Mouse (Mus musculus): Measurements from ENCODE around the gene Tgfbr3l.
A peak's percentile ranks its signal among the peaks of the same experiment; 100 is the strongest.
"Not testable (repeated sequence)": the region's sequence is repeated elsewhere in the genome, so short reads cannot be mapped to it uniquely, and the experiment has no call there.

Tgfbr3l gene

GRCm38 (mm10) chr8:4237814-4238433 is 10.1 kb upstream of the Tgfbr3l start:
- DNase-seq (ENCODE audit: low spot score): no peak

GRCm38 (mm10) chr8:4238434-4239192 is 9.4 kb upstream of the Tgfbr3l start, which contains the start of the genes Map2k7 and Gm49320:
TSS of gene Map2k7 (plus strand) at chr8:4238740.
TSS of gene Gm49320 (plus strand) at chr8:4238865.
- peak; percentile 99 for DNase-seq (ENCODE audit: low spot score)

GRCm38 (mm10) chr8:4239193-4239890 is 8.7 kb upstream of the Tgfbr3l start:
- DNase-seq (ENCODE audit: low spot score): no peak

GRCm38 (mm10) chr8:4245061-4245460 is 3.0 kb upstream of the Tgfbr3l start:
- no peak for DNase-seq (ENCODE audit: low spot score)

GRCm38 (mm10) chr8:4245737-4246136 is 2.3 kb upstream of the Tgfbr3l start:
- DNase-seq (ENCODE audit: low spot score): no peak

- no peak for DNase-seq (ENCODE audit: low spot score)
Measured at GRCm38 (mm10) chr8:4247241-4247640, 773 bp upstream of the Tgfbr3l start.

GRCm38 (mm10) chr8:4249213-4249612 is 1.2 kb downstream of the Tgfbr3l start:
- DNase-seq (ENCODE audit: low spot score): no peak

- DNase-seq (ENCODE audit: low spot score): peak; percentile 69
Measured at GRCm38 (mm10) chr8:4250306-4250970, 2.4 kb downstream of the Tgfbr3l start.

GRCm38 (mm10) chr8:4252116-4252760 is 4.2 kb downstream of the Tgfbr3l start:
- no peak for DNase-seq (ENCODE audit: low spot score)

GRCm38 (mm10) chr8:4252934-4253841 is 5.2 kb downstream of the Tgfbr3l start, which contains the start of gene Snapc2:
TSS of gene Snapc2 (plus strand) at chr8:4253080.
- peak; percentile 85 for DNase-seq (ENCODE audit: low spot score)

GRCm38 (mm10) chr8:4254001-4254400 is 6.0 kb downstream of the Tgfbr3l start:
- peak; percentile 66 for DNase-seq (ENCODE audit: low spot score)

GRCm38 (mm10) chr8:4255471-4255870 is 7.5 kb downstream of the Tgfbr3l start:
- DNase-seq (ENCODE audit: low spot score): not testable (repeated sequence)

GRCm38 (mm10) chr8:4256911-4257310 is 8.9 kb downstream of the Tgfbr3l start:
- no peak for DNase-seq (ENCODE audit: low spot score)

GRCm38 (mm10) chr8:4257350-4257749 is 9.3 kb downstream of the Tgfbr3l start:
- DNase-seq (ENCODE audit: low spot score): no peak

- no peak for DNase-seq (ENCODE audit: low spot score)
Measured at GRCm38 (mm10) chr8:4258233-4258632, 10.2 kb downstream of the Tgfbr3l start.

- no peak for DNase-seq (ENCODE audit: low spot score)
Measured at GRCm38 (mm10) chr8:4258678-4259077, 10.7 kb downstream of the Tgfbr3l start.

GRCm38 (mm10) chr8:4259125-4259804 is 11.3 kb downstream of the Tgfbr3l start, which contains the start of gene Ctxn1:
TSS of gene Ctxn1 (minus strand) at chr8:4259274.
- DNase-seq (ENCODE audit: low spot score): no peak

- DNase-seq (ENCODE audit: low spot score): no peak
Measured at GRCm38 (mm10) chr8:4259805-4260170, 11.8 kb downstream of the Tgfbr3l start.

- DNase-seq (ENCODE audit: low spot score): no peak
Measured at GRCm38 (mm10) chr8:4263105-4263791, 15.2 kb downstream of the Tgfbr3l start.
